Mouse (Mus musculus): Measurements from ENCODE around the gene Itgb4.
"Not testable (repeated sequence)": the region's sequence is repeated elsewhere in the genome, so short reads cannot be mapped to it uniquely, and the experiment has no call there.

The Itgb4 gene

GRCm38 (mm10) chr11:116009661-116010060 is 35.2 kb downstream of the Itgb4 start:
- no peak for DNase-seq

GRCm38 (mm10) chr11:116010146-116010545 is 35.6 kb downstream of the Itgb4 start:
- no peak for DNase-seq

- DNase-seq: no peak
Measured at GRCm38 (mm10) chr11:116010948-116011347, 36.4 kb downstream of the Itgb4 start.

- DNase-seq: no peak
Measured at GRCm38 (mm10) chr11:116011529-116012261, 37.2 kb downstream of the Itgb4 start.

- peak; percentile 86 for DNase-seq
Measured at GRCm38 (mm10) chr11:116012262-116012947, 37.9 kb downstream of the Itgb4 start, which contains the start of gene Galk1. TSS of gene Galk1 (minus strand) at chr11:116012719.

GRCm38 (mm10) chr11:116014821-116015220 is 40.3 kb downstream of the Itgb4 start:
- no peak for DNase-seq

GRCm38 (mm10) chr11:116018106-116018505 is 43.6 kb downstream of the Itgb4 start:
- DNase-seq: no peak

- DNase-seq: not testable (repeated sequence)
Measured at GRCm38 (mm10) chr11:116018867-116019266, 44.4 kb downstream of the Itgb4 start.

- no peak for DNase-seq
Measured at GRCm38 (mm10) chr11:116019360-116019791, 44.9 kb downstream of the Itgb4 start.

GRCm38 (mm10) chr11:116019976-116020411 is 45.5 kb downstream of the Itgb4 start:
- DNase-seq: no peak

- DNase-seq: no peak
Measured at GRCm38 (mm10) chr11:116020519-116020922, 46.0 kb downstream of the Itgb4 start.

- DNase-seq: no peak
Measured at GRCm38 (mm10) chr11:116021328-116022220, 47.1 kb downstream of the Itgb4 start.

- no peak for DNase-seq
Measured at GRCm38 (mm10) chr11:116022256-116022780, 47.8 kb downstream of the Itgb4 start.

- not testable (repeated sequence) for DNase-seq
Measured at GRCm38 (mm10) chr11:116023074-116023770, 48.7 kb downstream of the Itgb4 start.

GRCm38 (mm10) chr11:116023771-116024355 is 49.4 kb downstream of the Itgb4 start:
- DNase-seq: peak; percentile 84

- peak; percentile 94 for DNase-seq
Measured at GRCm38 (mm10) chr11:116024356-116024808, 49.9 kb downstream of the Itgb4 start.

GRCm38 (mm10) chr11:116025056-116025845 is 50.7 kb downstream of the Itgb4 start:
- no peak for DNase-seq

GRCm38 (mm10) chr11:116027756-116028155 is 53.2 kb downstream of the Itgb4 start, which contains the start of gene H3f3b:
TSS of gene H3f3b (minus strand) at chr11:116027962.
- no peak for DNase-seq

GRCm38 (mm10) chr11:116028177-116028865 is 53.8 kb downstream of the Itgb4 start:
- no peak for DNase-seq
